In the genomic region with DNA sequence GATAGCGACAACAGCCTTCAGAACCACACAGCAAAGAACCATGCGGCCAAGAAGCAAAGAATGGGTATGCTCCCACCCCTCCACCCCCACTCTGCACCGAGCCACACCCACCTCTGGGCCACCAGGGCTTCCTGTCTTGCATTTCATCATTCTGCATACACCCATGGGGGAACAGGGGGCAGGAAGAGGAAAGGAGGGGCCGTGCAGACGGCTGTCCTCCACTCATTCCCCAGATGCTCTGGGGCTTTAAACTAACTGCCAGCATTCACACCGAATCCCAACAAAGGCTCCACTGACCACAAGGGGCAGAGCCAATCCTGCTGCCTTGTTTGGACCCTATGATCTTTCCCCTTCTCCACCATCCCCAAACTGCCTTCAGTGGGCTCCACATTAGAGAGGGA, we compare ENCODE assay signal across 8 mouse cellular contexts. TPM values are rescaled to one million over a fixed set of nuclear protein-coding genes. Genes with fewer than 3 reads are reported as not detected.
DNase-seq lines count a peak whose midpoint lies in the region; ATAC-seq lines count a peak whose summit lies in the region.

No protein-coding gene starts in this region.

- H3K36me3 ChIP-seq in heart, embryonic 10.5 days = peaks cover 6% of the 10 kb centered on the region; the same call in 1 of the 2 replicates
- peaks cover 25% of the 10 kb centered on the region for H3K36me3 ChIP-seq in limb, embryonic 10.5 days
- peaks cover 27% of the 10 kb centered on the region for H3K36me3 ChIP-seq in midbrain, embryonic 12.5 days

- H3K9me3 ChIP-seq in heart, embryonic 10.5 days = no peaks in the 10 kb centered on the region
- H3K9me3 ChIP-seq in limb, embryonic 10.5 days (replicated peaks) = no peaks in the 10 kb centered on the region
- H3K9me3 ChIP-seq in midbrain, embryonic 12.5 days = no peaks in the 10 kb centered on the region

- DNase-seq in spleen, adult 18-20 months = peak; percentile 68 to 74
- DNase-seq in spleen, adult 12 weeks (ENCODE audit: low spot score) = no peak
- no peak for DNase-seq in heart, embryonic 10.5 days (ENCODE audit: low spot score)
- no peak for DNase-seq in limb, embryonic 10.5 days (ENCODE audit: low spot score)
- peak; percentile 81 for DNase-seq in thymus, postnatal 0 days (ENCODE audit: low spot score)
- DNase-seq in layer of hippocampus, adult 8-10 months (ENCODE audit: low spot score in 2 of 2) = no peak
- DNase-seq in frontal cortex, postnatal 36 days (ENCODE audit: low spot score in 2 of 2) = no peak

- peak overlapping the region; percentile 20; the same call in 1 of the 2 replicates for H3K4me3 ChIP-seq in heart, embryonic 10.5 days
- H3K4me3 ChIP-seq in limb, embryonic 10.5 days = peak overlapping the region; percentile 12; the same call in 1 of the 2 replicates
- H3K4me3 ChIP-seq in midbrain, embryonic 12.5 days = no peak overlapping the region

- H3K27ac ChIP-seq in heart, embryonic 10.5 days = peak overlapping the region; percentile 65
- peak overlapping the region; percentile 78 for H3K27ac ChIP-seq in limb, embryonic 10.5 days
- 0 out of 2 replicates have a peak overlapping the region, but pooled peaks have one; percentile 4 for H3K27ac ChIP-seq in midbrain, embryonic 12.5 days (replicated peaks)

- H3K4me1 ChIP-seq in heart, embryonic 10.5 days = peaks cover 38% of the 10 kb centered on the region
- peaks cover 71% of the 10 kb centered on the region for H3K4me1 ChIP-seq in limb, embryonic 10.5 days
- H3K4me1 ChIP-seq in midbrain, embryonic 12.5 days = peaks cover 68% of the 10 kb centered on the region

- 0 out of 2 replicates have a peak overlapping the region, but pooled peaks have one; percentile 13 for H3K4me2 ChIP-seq in midbrain, embryonic 12.5 days (replicated peaks)

- H3K27me3 ChIP-seq in heart, embryonic 10.5 days (ENCODE audit: insufficient read depth, poor library complexity, severe bottlenecking) = peaks cover 86% of the 10 kb centered on the region
- H3K27me3 ChIP-seq in limb, embryonic 10.5 days (ENCODE audit: low read depth, poor library complexity, severe bottlenecking) = peaks cover 17% of the 10 kb centered on the region
- H3K27me3 ChIP-seq in midbrain, embryonic 12.5 days = no peaks in the 10 kb centered on the region

- 11% methylated on average over 6 of the region's 6 CpGs for WGBS in heart, embryonic 10.5 days
- 14% methylated on average over 6 of the region's 6 CpGs for WGBS in limb, embryonic 10.5 days
- WGBS in midbrain, embryonic 12.5 days = 23% methylated on average over 6 of the region's 6 CpGs

- ATAC-seq in midbrain, embryonic 12.5 days (ENCODE audit: low FRiP score, low read depth) = 0 out of 2 replicates have a peak, but pooled peaks have one; percentile 27

- no peak overlapping the region for H3K9ac ChIP-seq in midbrain, embryonic 12.5 days (replicated peaks)

RNA-seq across cellular contexts. Expression of gene Ccdc88c, which starts 10.9 kb away (rescaled TPM):
- polyA plus RNA-seq in heart, embryonic 10.5 days (2016; fragmentation: Nextera tagmentation; extraction: Ambion mirVana) = 2.3 and 4.4 TPM in 2 replicates
- 4.9 and 5.1 TPM in 2 replicates for polyA plus RNA-seq in limb, embryonic 10.5 days (2016; fragmentation: Nextera tagmentation; extraction: Ambion mirVana)
- polyA plus RNA-seq in midbrain, embryonic 12.5 days (2016; fragmentation: Nextera tagmentation; extraction: Ambion mirVana) = 17.1 and 19.6 TPM in 2 replicates
- polyA plus RNA-seq in thymus, postnatal 0 days (2015; fragmentation: Nextera tagmentation; extraction: Ambion mirVana) = 17.1 and 24.5 TPM in 2 replicates
- 10 to 100 TPM; 30.2 to 38.8 (median 34.7) TPM for total RNA-seq in layer of hippocampus, adult 8-10 months (2022)

Comparison
In these comparisons a context has a peak if more than half of its experiments do, and no peak if none do; other contexts are left out.
1. DNase-seq: peak in spleen, adult 18-20 months (2 of 2) and thymus, postnatal 0 days (single experiment); none in spleen, adult 12 weeks (single experiment), heart, embryonic 10.5 days (single experiment), limb, embryonic 10.5 days (single experiment), layer of hippocampus, adult 8-10 months (0 of 2) and frontal cortex, postnatal 36 days (0 of 2).
2. H3K27ac ChIP-seq: peak in every context shown above with its lines; median percentile 78 in limb, embryonic 10.5 days; 65 in heart, embryonic 10.5 days; 4 in midbrain, embryonic 12.5 days.